Mouse (Mus musculus) induced T-regulatory cell, adult 2 months (primary cell): ENCODE data around the gene Cdc42bpb.

Source experiments
- DNase-seq: peaks from one replicate; pipeline ENCODE4 v3.0.0-alpha.2; 2012; ENCODE audit warnings: low read depth

Cdc42bpb gene

GRCm38 (mm10) chr12:111284532-111284931 is 93.0 kb downstream of the Cdc42bpb start:
- DNase-seq, result no peak

- no peak for DNase-seq
Observed at GRCm38 (mm10) chr12:111283573-111283972, 93.9 kb downstream of the Cdc42bpb start.

- no peak for DNase-seq
Observed at GRCm38 (mm10) chr12:111276371-111276770, 101.1 kb downstream of the Cdc42bpb start.

GRCm38 (mm10) chr12:111275150-111275841 is 102.2 kb downstream of the Cdc42bpb start:
- no peak for DNase-seq

GRCm38 (mm10) chr12:111274447-111275149 is 102.9 kb downstream of the Cdc42bpb start:
- DNase-seq, result no peak

GRCm38 (mm10) chr12:111274006-111274405 is 103.5 kb downstream of the Cdc42bpb start:
- DNase-seq, result peak; percentile 14

GRCm38 (mm10) chr12:111272420-111272819 is 105.1 kb downstream of the Cdc42bpb start:
- peak; percentile 82 for DNase-seq

- DNase-seq, result no peak
Observed at GRCm38 (mm10) chr12:111271966-111272365, 105.6 kb downstream of the Cdc42bpb start.

GRCm38 (mm10) chr12:111271406-111271805 is 106.1 kb downstream of the Cdc42bpb start:
- DNase-seq, result no peak

- DNase-seq, result no peak
Observed at GRCm38 (mm10) chr12:111270629-111271277, 106.8 kb downstream of the Cdc42bpb start, which contains the start of gene Amn. Amn (plus strand) TSS chr12:111271095.

GRCm38 (mm10) chr12:111267673-111268325 is 109.7 kb downstream of the Cdc42bpb start:
- DNase-seq, result no peak

- no peak for DNase-seq
Observed at GRCm38 (mm10) chr12:111266592-111266991, 110.9 kb downstream of the Cdc42bpb start.

- DNase-seq, result no peak
Observed at GRCm38 (mm10) chr12:111265212-111265611, 112.3 kb downstream of the Cdc42bpb start.

GRCm38 (mm10) chr12:111263650-111264049 is 113.9 kb downstream of the Cdc42bpb start:
- no peak for DNase-seq

GRCm38 (mm10) chr12:111251227-111251626 is 126.3 kb downstream of the Cdc42bpb start:
- DNase-seq, result no peak

GRCm38 (mm10) chr12:111250116-111250515 is 127.4 kb downstream of the Cdc42bpb start:
- DNase-seq, result no peak

GRCm38 (mm10) chr12:111249095-111249494 is 128.4 kb downstream of the Cdc42bpb start:
- no peak for DNase-seq

- DNase-seq, result no peak
Observed at GRCm38 (mm10) chr12:111246808-111247464, 130.6 kb downstream of the Cdc42bpb start.

GRCm38 (mm10) chr12:111245070-111245469 is 132.4 kb downstream of the Cdc42bpb start:
- DNase-seq, result no peak

- no peak for DNase-seq
Observed at GRCm38 (mm10) chr12:111243733-111244132, 133.8 kb downstream of the Cdc42bpb start.
